Mouse (Mus musculus) cerebellum, postnatal 4 days (tissue): ENCODE measurements around the gene Zfp111.

Experiments used
- DNase-seq, 2 experiments: peaks; one replicate each; pipeline ENCODE4 v3.0.0; 2022; ENCODE audit warnings: low spot score in 2 of 2, mixed read lengths in 1 of 2

The Zfp111 gene

GRCm38 (mm10) chr7:24211343-24211742, at the start of gene Zfp111:
TSS of gene Zfp111 (minus strand) at chr7:24211443.
- DNase-seq, result no peak

DNA sequence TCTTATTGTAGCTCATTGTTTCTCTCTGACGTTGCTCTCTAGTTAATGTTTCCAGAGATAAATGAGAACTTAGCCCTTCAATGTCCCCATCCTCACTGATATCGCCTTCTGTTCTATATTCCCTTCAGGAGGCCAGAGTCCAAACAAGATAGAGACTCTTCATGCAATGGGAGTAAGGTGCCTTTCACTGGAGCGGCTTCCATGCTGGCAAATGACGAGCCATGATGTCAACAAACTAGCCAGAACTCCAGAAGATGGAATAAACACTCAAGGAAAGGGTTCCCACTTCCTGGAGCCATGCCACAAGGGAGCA, 48.7 kb upstream of the Zfp111 start:
- DNase-seq, result no peak

GRCm38 (mm10) chr7:24259306-24259999, 48.2 kb upstream of the Zfp111 start:
- no peak for DNase-seq

DNA sequence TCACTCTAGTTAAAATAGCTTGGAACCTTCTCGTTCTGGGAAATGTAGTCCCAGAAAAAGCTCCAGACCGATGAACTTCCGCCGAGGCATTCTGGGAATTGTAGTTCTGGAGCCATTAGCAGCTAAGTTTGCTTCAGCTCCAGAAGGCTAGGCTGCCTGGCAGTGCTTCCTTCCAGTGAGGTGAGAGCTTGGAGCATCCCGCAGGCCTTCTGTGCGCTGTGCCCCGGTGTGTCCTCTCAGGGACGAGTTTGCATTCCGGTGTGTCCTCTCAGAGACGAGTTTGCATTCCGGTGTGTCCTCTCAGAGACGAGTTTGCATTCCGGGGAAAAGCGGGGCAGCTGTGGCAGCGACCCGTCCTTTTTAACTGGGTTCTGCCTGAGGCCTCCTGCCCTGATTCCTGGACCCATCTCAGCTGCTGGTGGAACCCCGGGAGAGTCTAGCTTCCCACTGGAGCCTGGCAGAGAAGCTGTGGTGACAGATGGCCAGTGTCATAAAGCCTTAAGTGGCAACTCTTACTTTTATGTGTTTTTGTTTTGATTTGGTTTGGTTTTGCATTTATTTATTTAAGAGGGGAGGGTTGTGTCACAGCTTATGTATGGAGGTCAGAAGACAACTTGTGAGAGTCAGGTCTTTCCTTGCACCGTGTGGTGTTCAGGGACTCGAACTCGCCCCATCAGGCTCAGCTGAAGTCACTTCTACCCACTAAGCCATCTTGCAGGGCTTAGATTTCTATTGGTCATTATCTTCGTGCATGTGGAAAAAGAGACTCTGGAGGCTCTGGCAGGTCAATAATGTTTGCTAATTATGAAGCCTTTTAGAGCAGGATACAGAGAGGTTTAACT, 43.6 kb upstream of the Zfp111 start, which contains the start of gene Zfp108:
Gene Zfp108 (plus strand): TSS at position 162 of the 842 bp plus-strand sequence.
- DNase-seq, result peak; percentile 30 to 68

GRCm38 (mm10) chr7:24253779-24254615, 42.8 kb upstream of the Zfp111 start:
- DNase-seq, result no peak

GRCm38 (mm10) chr7:24237040-24237791, 26.0 kb upstream of the Zfp111 start, which contains the start of gene Zfp109:
TSS of gene Zfp109 (minus strand) at chr7:24237560.
- peak; percentile 26 to 44 for DNase-seq

GRCm38 (mm10) chr7:24210296-24210695, 947 bp downstream of the Zfp111 start:
- no peak for DNase-seq

DNA sequence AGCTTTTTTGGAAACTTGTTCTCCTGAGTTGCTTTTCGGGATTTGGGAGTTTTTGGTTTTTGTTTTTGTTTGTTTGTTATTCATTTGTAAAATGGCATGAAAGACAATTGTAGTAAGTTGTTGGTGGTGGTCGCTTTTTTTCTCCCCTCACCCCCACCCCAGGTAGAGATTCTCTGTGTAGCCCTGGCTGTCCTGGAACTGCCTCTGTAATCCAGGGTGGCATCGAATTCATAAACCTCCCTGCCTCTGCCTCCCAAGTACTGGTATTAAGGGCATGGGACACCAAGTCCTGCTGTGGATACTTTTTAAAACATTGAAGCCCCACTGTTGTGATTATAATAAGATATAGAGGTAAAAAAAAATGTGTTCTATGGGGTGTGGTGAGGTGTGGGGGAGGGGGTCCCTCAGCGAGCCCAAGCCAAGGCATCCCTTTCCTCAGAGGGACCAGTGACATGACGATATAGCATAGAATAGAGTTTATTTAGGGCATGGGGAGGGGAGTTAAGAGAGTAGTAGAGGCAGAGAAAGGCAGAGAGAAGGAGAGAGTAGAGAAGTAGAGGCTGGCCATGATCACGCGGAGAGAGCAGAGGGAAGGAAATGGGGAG, 2.9 kb downstream of the Zfp111 start:
- DNase-seq, result no peak

- DNase-seq, result peak; percentile 31 to 58
These were observed 3.6 kb downstream of the Zfp111 start for GRCm38 (mm10) chr7:24207488-24208261.

DNA sequence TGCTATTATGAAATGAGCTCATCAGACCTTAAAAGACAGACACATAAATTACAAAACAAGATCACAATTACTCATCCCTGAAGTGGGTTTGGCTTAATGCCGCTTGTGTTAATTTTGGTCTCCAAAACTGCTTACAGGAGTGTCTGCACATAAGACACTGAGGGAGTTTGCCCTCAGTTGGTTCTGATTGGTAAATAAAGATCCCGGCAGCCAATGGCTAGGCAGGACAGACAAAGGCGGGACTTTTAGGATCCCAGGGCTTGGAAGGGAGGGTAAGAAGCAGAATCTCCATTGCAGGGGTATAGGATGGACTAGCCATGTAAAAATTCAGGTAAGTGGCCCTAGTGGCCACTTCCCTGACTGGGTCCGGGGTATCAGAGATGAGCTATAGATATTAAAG, 14.3 kb downstream of the Zfp111 start:
- DNase-seq, result no peak

DNA sequence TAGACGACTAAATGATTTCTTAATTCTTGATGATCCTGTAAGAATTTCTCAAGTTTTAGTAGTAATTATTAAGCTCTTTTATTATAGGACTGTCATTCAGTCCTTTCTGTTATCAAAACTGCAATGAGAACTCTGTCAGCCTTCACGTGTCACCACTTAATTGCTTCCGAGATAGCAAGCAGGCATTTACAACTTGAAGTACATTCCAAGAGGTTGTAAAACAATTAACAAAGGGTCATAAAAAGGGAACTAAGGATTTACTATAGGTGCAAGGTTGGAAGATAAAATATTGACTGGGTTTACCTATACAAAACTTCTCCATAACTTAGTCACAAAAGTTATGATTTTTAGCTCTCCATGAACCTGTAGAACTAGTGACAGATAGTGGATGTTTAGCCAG, 18.1 kb downstream of the Zfp111 start:
- DNase-seq, result no peak

- DNase-seq, result no peak
These were observed 19.9 kb downstream of the Zfp111 start for GRCm38 (mm10) chr7:24191361-24191760.

DNA sequence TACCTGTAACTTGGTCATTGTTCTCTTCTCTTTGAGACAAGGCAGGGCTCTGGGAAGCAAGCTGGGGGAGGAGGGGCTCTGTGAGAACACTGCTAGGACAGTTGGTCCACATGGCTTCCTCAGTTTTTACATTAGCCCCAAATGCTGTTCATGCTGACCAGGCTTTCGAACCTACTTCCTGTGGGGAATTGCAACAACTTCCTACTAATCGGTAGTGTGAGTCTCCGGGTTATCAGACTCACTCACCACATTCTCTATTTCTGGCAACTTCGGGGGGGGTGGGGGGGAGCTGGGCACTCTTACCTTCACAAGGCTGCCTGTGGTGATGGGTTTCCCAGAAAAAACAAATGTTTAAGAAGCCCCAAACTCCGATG, 21.7 kb downstream of the Zfp111 start:
- no peak for DNase-seq

- no peak for DNase-seq
These were observed 22.2 kb downstream of the Zfp111 start for GRCm38 (mm10) chr7:24188901-24189570.

- no peak for DNase-seq
These were observed 23.6 kb downstream of the Zfp111 start for GRCm38 (mm10) chr7:24187611-24188010.

DNA sequence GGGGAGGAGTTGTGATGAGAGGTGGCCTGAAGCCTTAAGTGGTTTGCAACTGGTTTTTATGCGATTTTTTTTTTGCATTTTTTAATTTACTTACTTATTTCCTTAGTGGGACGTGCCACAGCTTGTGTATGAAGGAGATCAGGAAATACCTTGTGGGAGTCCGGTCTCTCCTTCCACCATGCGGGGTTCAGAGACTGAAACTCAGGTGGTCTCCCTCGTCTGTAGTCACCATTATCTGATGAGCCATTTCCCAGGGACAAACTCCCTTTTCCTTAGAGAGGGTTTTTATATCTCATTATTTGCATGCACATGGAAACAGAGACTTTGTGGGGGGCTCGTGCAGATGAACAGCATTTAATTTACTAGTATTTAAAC, 35.9 kb downstream of the Zfp111 start:
- no peak for DNase-seq

DNA sequence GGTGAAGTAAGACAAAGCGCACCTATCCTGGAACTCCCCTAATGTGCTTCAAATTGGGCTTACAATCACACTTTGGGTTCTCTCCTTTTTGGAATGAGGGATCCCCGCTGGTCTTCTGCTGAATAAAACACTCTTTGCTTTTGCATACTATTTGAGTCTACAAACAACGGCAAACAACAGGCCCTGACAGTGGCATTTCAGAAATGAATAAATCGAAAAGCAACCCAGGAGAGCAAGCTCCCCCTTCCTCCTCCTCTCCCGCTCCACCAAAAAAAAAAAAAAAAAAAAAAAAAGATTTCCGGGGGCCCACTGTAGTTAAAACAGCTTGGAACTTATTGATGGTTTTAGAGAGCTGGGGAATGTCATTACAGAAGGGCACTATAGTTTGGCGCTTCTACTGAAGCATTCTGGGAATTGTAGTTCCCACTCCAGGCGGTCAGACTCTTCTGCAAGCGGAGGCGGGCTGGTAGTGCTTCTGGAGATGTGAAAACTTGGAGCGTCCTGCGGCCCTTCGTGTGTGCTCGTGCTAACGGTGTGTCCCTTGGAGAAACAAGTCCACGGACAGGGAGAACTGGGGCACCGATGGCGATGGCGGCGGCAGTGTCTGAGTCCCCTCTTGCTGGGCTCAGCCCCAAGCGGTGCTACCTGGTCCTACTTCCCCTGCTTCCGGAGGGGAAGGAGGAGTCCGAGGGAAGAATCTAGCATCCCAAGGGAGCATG, 36.5 kb downstream of the Zfp111 start, which contains the start of gene Zfp114:
Gene Zfp114 (plus strand): TSS at position 443 of the 719 bp plus-strand sequence.
- peak; percentile 43 to 78 for DNase-seq

- DNase-seq, result no peak
These were observed 39.1 kb downstream of the Zfp111 start for GRCm38 (mm10) chr7:24172191-24172590.

DNA sequence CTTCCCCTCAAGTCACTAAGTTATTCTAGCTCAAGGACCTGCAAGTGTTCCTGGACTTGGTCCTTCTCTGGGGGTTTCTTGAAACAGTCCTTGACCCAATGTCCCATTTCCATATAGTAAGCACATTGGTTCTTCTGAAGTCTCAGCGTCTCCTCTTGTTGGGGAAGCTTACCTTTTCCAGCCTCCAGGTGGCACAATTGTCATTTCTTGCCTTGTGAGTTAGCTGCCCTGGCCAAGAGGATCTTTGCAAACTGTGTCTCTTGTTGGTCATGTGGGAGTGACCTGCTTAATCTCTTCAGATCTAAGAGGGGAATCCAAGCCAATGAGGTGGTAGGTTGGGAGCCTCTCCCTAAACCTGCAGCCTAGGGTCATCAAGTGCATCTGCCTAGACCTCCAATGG, 58.0 kb downstream of the Zfp111 start:
- no peak for DNase-seq
